Mouse (Mus musculus): ENCODE data around the gene Abr. TPM values are rescaled to one million over a fixed set of nuclear protein-coding genes. Genes with fewer than 3 reads are reported as not detected.
A peak's percentile ranks its signal among the peaks of the same experiment; 100 is the strongest.

Abr gene
- total and polyA plus RNA-seq, 3 experiments = 3.8 to 8.8 TPM; not detected in 1

GRCm38 (mm10) chr11:76398798-76399586 is 223.1 kb downstream of the Abr start, which contains the start of gene Nxn (continued):
- no peak for TF ChIP-seq ELF1 (IDR thresholded peaks at IDR 0.05; ENCODE audit: low read depth, low read length)
- no peak for TF ChIP-seq CHD2 (IDR thresholded peaks at IDR 0.05; ENCODE audit: low read length)
- peak; percentile 93; the same call in 1 of the 2 replicates for TF ChIP-seq UBTF (IDR thresholded peaks at IDR 0.05; ENCODE audit: borderline replicate concordance, insufficient read depth, low read depth, low read length)

DNA sequence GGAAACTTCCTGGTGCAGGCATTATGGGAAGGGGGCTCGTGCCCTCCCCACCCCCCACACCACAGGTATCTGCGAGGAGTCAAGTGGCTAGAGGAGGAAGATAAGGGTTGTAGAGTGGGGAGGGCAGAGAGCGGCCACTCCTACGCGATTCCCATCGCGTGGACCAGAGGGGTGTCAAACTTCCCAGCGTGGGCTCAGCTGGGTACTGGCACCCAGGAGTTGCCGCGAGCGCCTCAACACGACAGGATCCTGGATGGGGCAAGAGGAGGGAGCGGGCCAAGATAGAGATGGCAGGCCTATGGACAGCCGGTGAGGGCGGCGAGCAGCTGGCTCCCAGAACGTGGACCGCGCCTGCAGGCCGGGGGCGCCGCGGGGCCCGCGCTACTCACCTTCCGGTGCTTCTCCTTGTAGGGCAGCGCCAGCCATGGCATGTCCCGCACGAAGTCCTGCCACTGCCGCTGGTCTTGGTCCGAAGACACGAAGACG is 223.8 kb downstream of the Abr start:
- H3K4me1 ChIP-seq (ENCODE audit: control insufficient read depth in 1 of 2, insufficient read depth in 2 of 2, low read length in 2 of 2) = peaks cover 16 to 20% of the 10 kb centered on the region in 2 experiments
- H3K9me3 ChIP-seq (replicated peaks; ENCODE audit: insufficient read depth, low read length) = no peaks in the 10 kb centered on the region
- peaks cover 36% of the 10 kb centered on the region for H3K79me2 ChIP-seq (ENCODE audit: control insufficient read depth, insufficient read depth, low read length, poor library complexity)
- peak overlapping the region; percentile 76 to 96 for H3K4me3 ChIP-seq (ENCODE audit: control insufficient read depth in 1 of 2, insufficient read depth in 1 of 2, low read depth in 2 of 2, low read length in 2 of 2)
- no peaks in the 10 kb centered on the region for H3K27me3 ChIP-seq (ENCODE audit: control insufficient read depth in 1 of 2, insufficient read depth in 2 of 2, low read length in 2 of 2)
- H3K9ac ChIP-seq (ENCODE audit: control insufficient read depth, low read depth, low read length, poor library complexity, severe bottlenecking) = peak overlapping the region; percentile 81
- DNase-seq (ENCODE audit: low read depth, low spot score) = peak; percentile 79
- peaks cover 0 to 21% of the 10 kb centered on the region in 2 experiments; a peak in 2 of 4 replicates for H3K36me3 ChIP-seq (ENCODE audit: control insufficient read depth in 1 of 2, insufficient read depth in 2 of 2, low read length in 2 of 2)
- H3K27ac ChIP-seq (ENCODE audit: control insufficient read depth, low read depth, low read length) = peak overlapping the region; percentile 75
- TF ChIP-seq CHD1 (IDR thresholded peaks at IDR 0.05; ENCODE audit: low read depth, low read length) = no peak
- TF ChIP-seq ZNF384 (IDR thresholded peaks at IDR 0.05; ENCODE audit: low read depth, low read length) = no peak
- TF ChIP-seq EP300 (IDR thresholded peaks at IDR 0.05; ENCODE audit: low read depth in 1 of 2, low read length in 2 of 2) = no peak
- no peak for TF ChIP-seq POLR2AphosphoS2 (IDR thresholded peaks at IDR 0.05; ENCODE audit: low read length)
- peak in 1 of 2 experiments; percentile 41; a peak in 1 of 4 replicates for TF ChIP-seq POLR2A (IDR thresholded peaks at IDR 0.05; ENCODE audit: control insufficient read depth in 1 of 2, insufficient read depth in 1 of 2, low read depth in 1 of 2, low read length in 2 of 2, poor library complexity in 1 of 2)
- no peak for TF ChIP-seq MEF2A (IDR thresholded peaks at IDR 0.05; ENCODE audit: extremely low read depth, insufficient replicate concordance, low read depth, low read length, poor library complexity, severe bottlenecking)
- TF ChIP-seq TBP (IDR thresholded peaks at IDR 0.05; ENCODE audit: low read depth, low read length) = no peak
- no peak for TF ChIP-seq BHLHE40 (IDR thresholded peaks at IDR 0.05; ENCODE audit: borderline replicate concordance, low read depth, low read length)
- TF ChIP-seq RAD21 (IDR thresholded peaks at IDR 0.05; ENCODE audit: low read depth, low read length) = no peak
- TF ChIP-seq HCFC1 (IDR thresholded peaks at IDR 0.05; ENCODE audit: low read depth, low read length) = no peak
- TF ChIP-seq MYC (IDR thresholded peaks at IDR 0.05; ENCODE audit: low read depth, low read length) = peak; percentile 42; the same call in 1 of the 2 replicates
- no peak for TF ChIP-seq MAZ (IDR thresholded peaks at IDR 0.05; ENCODE audit: low read depth, low read length)
- no peak for TF ChIP-seq SMC3 (IDR thresholded peaks at IDR 0.05; ENCODE audit: low read depth, low read length)
- TF ChIP-seq GATA1 (IDR thresholded peaks at IDR 0.05; ENCODE audit: low read depth, low read length) = peak; percentile 19; the same call in 1 of the 2 replicates
- no peak for TF ChIP-seq TCF12 (IDR thresholded peaks at IDR 0.05; ENCODE audit: low read depth, low read length)
- no peak for TF ChIP-seq ZMIZ1 (IDR thresholded peaks at IDR 0.05; ENCODE audit: low read depth, low read length)
- TF ChIP-seq USF2 (IDR thresholded peaks at IDR 0.05; ENCODE audit: borderline replicate concordance in 1 of 2, insufficient read depth in 1 of 2, low read depth in 1 of 2, low read length in 2 of 2) = no peak
- TF ChIP-seq KAT2A (conservative IDR thresholded peaks at IDR 0.05; ENCODE audit: low read depth, low read length) = no peak
- TF ChIP-seq SIN3A (IDR thresholded peaks at IDR 0.05; ENCODE audit: low read length) = peak; percentile 15; the same call in 1 of the 2 replicates
- 0 out of 2 replicates have a peak, but pooled peaks have one; percentile 41 for TF ChIP-seq MAX (IDR thresholded peaks at IDR 0.05; ENCODE audit: low read length)
- no peak for TF ChIP-seq JUND (IDR thresholded peaks at IDR 0.05; ENCODE audit: low read depth, low read length)
- TF ChIP-seq ZKSCAN1 (IDR thresholded peaks at IDR 0.05; ENCODE audit: low read depth, low read length) = no peak
- TF ChIP-seq CHD2 (IDR thresholded peaks at IDR 0.05; ENCODE audit: low read length) = no peak; the same call in 1 of the 2 replicates
- TF ChIP-seq ZC3H11A (IDR thresholded peaks at IDR 0.05; ENCODE audit: low read depth, low read length) = no peak
- no peak for TF ChIP-seq TAL1 (IDR thresholded peaks at IDR 0.05; ENCODE audit: low read length)
- TF ChIP-seq MAFK (IDR thresholded peaks at IDR 0.05; ENCODE audit: borderline replicate concordance, low read depth, low read length) = no peak
- TF ChIP-seq ELF1 (IDR thresholded peaks at IDR 0.05; ENCODE audit: low read depth, low read length) = 0 out of 2 replicates have a peak, but pooled peaks have one; percentile 15
- no peak for TF ChIP-seq MYB (IDR thresholded peaks at IDR 0.05; ENCODE audit: low read depth, low read length)
- 0 out of 2 replicates have a peak, but pooled peaks have one; percentile 8 for TF ChIP-seq USF1 (IDR thresholded peaks at IDR 0.05; ENCODE audit: low read depth, low read length)
- 0 out of 6 replicates have a peak, but pooled peaks of 1 of the 3 experiments have one; percentile 2 for TF ChIP-seq CTCF (IDR thresholded peaks at IDR 0.05 in 2 of 3, conservative IDR thresholded peaks at IDR 0.05 in 1 of 3; ENCODE audit: control insufficient read depth in 1 of 3, insufficient read depth in 1 of 3, low read depth in 2 of 3, low read length in 3 of 3, poor library complexity in 1 of 3, severe bottlenecking in 1 of 3)
- TF ChIP-seq UBTF (IDR thresholded peaks at IDR 0.05; ENCODE audit: borderline replicate concordance, insufficient read depth, low read depth, low read length) = no peak
- no peak; the same call in 1 of the 2 replicates for TF ChIP-seq MXI1 (IDR thresholded peaks at IDR 0.05; ENCODE audit: low read depth, low read length)

All from MEL (cell line).